Comparison of ENCODE assay signal across 16 mouse cellular contexts in genomic region chr1:43877233-43877632, GRCm38 (mm10). TPM values are rescaled to one million over a fixed set of nuclear protein-coding genes. Genes with fewer than 3 reads are reported as not detected.
DNase-seq lines count a peak whose midpoint lies in the region; ATAC-seq and TF ChIP-seq lines count a peak whose summit lies in the region.
"Had no signal": no experiment of that assay in that cellular context is flagged by ENCODE, and none has a peak within 500 bp of the region (broad histone marks: within the 10 kb centered on the region; RNA-seq: fewer than 3 reads in every experiment).

No protein-coding gene starts in this region.

- WGBS in forebrain, embryonic 15.5 days: 74% methylated on average over 6 of the region's 6 CpGs
- WGBS in forebrain, embryonic 10.5 days: 90% methylated on average over 6 of the region's 6 CpGs
- WGBS in hindbrain, embryonic 13.5 days: 90% methylated on average over 6 of the region's 6 CpGs

- no peak for DNase-seq in forebrain, embryonic 10.5 days (ENCODE audit: extremely low spot score, low spot score)
- peak; percentile 23 for DNase-seq in brain, embryonic 14.5 days (ENCODE audit: low read depth)
- DNase-seq in cerebellum, postnatal 25 days: peak; percentile 38 to 54
- DNase-seq in left cerebral cortex, adult 18-20 months (ENCODE audit: low spot score in 2 of 2): peak; percentile 39 to 71
- no peak for DNase-seq in retina, postnatal 1 day
- DNase-seq: lung, postnatal 36 days; midbrain, embryonic 14.5 days had no signal

- H3K36me3 ChIP-seq in forebrain, embryonic 15.5 days: no peaks in the 10 kb centered on the region
- no peaks in the 10 kb centered on the region for H3K36me3 ChIP-seq in forebrain, embryonic 10.5 days (replicated peaks)
- H3K36me3 ChIP-seq in hindbrain, embryonic 13.5 days: no peaks in the 10 kb centered on the region
- H3K36me3 ChIP-seq: heart, embryonic 15.5 days; limb, embryonic 10.5 days; neural tube, embryonic 13.5 days had no signal

- no peak for TF ChIP-seq CTCF in brain, embryonic 14.5 days (IDR thresholded peaks at IDR 0.05; ENCODE audit: borderline replicate concordance, extremely low read depth, insufficient read depth, insufficient read length)

- H3K27ac ChIP-seq in forebrain, embryonic 15.5 days (replicated peaks): no peak overlapping the region
- H3K27ac ChIP-seq in forebrain, embryonic 10.5 days: no peak overlapping the region
- no peak overlapping the region for H3K27ac ChIP-seq in hindbrain, embryonic 13.5 days
- H3K27ac ChIP-seq: heart, embryonic 15.5 days; limb, embryonic 10.5 days; liver, embryonic 14.5 days; neural tube, embryonic 13.5 days; stomach, postnatal 0 days had no signal

- H3K9me3 ChIP-seq in forebrain, embryonic 15.5 days: no peaks in the 10 kb centered on the region
- no peaks in the 10 kb centered on the region for H3K9me3 ChIP-seq in forebrain, embryonic 10.5 days
- no peaks in the 10 kb centered on the region for H3K9me3 ChIP-seq in hindbrain, embryonic 13.5 days
- H3K9me3 ChIP-seq: heart, embryonic 15.5 days; limb, embryonic 10.5 days; neural tube, embryonic 13.5 days had no signal

- H3K4me2 ChIP-seq in forebrain, embryonic 15.5 days (replicated peaks): no peak overlapping the region
- H3K4me2 ChIP-seq in hindbrain, embryonic 13.5 days: no peak overlapping the region
- H3K4me2 ChIP-seq: heart, embryonic 15.5 days; neural tube, embryonic 13.5 days had no signal

- no peaks in the 10 kb centered on the region for H3K27me3 ChIP-seq in forebrain, embryonic 15.5 days
- no peaks in the 10 kb centered on the region for H3K27me3 ChIP-seq in forebrain, embryonic 10.5 days (ENCODE audit: poor library complexity, severe bottlenecking)
- H3K27me3 ChIP-seq in hindbrain, embryonic 13.5 days: no peaks in the 10 kb centered on the region
- H3K27me3 ChIP-seq: heart, embryonic 15.5 days; neural tube, embryonic 13.5 days had no signal

- H3K4me3 ChIP-seq in forebrain, embryonic 15.5 days: no peak overlapping the region
- no peak overlapping the region for H3K4me3 ChIP-seq in forebrain, embryonic 10.5 days
- H3K4me3 ChIP-seq in hindbrain, embryonic 13.5 days: no peak overlapping the region
- H3K4me3 ChIP-seq: heart, embryonic 15.5 days; limb, embryonic 10.5 days; neural tube, embryonic 13.5 days had no signal

- peak; percentile 58 for ATAC-seq in forebrain, embryonic 15.5 days (replicated peaks)
- ATAC-seq in hindbrain, embryonic 13.5 days (ENCODE audit: low FRiP score): no peak
- ATAC-seq in megakaryocyte, adult 5-6 weeks (ENCODE audit: poor library complexity, severe bottlenecking): no peak
- ATAC-seq: hindbrain, embryonic 16.5 days had no signal

- no peak for TF ChIP-seq POLR2A in brain, embryonic 14.5 days (IDR thresholded peaks at IDR 0.05; ENCODE audit: borderline replicate concordance, extremely low read depth, insufficient read depth, insufficient read length, poor library complexity, severe bottlenecking)

- H3K4me1 ChIP-seq in forebrain, embryonic 15.5 days: no peaks in the 10 kb centered on the region
- H3K4me1 ChIP-seq in forebrain, embryonic 10.5 days: peaks cover 3% of the 10 kb centered on the region
- peaks cover 3% of the 10 kb centered on the region for H3K4me1 ChIP-seq in hindbrain, embryonic 13.5 days (replicated peaks)
- H3K4me1 ChIP-seq: heart, embryonic 15.5 days; neural tube, embryonic 13.5 days had no signal

- no peak overlapping the region for H3K9ac ChIP-seq in forebrain, embryonic 15.5 days (replicated peaks)
- no peak overlapping the region for H3K9ac ChIP-seq in hindbrain, embryonic 13.5 days
- H3K9ac ChIP-seq: heart, embryonic 15.5 days; liver, embryonic 14.5 days; neural tube, embryonic 13.5 days had no signal

RNA-seq across cellular contexts. Expression of gene Uxs1, which starts 49.6 kb away (rescaled TPM):
- polyA plus RNA-seq in forebrain, embryonic 15.5 days (2015; fragmentation: Nextera tagmentation; extraction: Ambion mirVana): 17.7 and 17.9 TPM in 2 replicates
- polyA plus RNA-seq in forebrain, embryonic 10.5 days (2016; fragmentation: Nextera tagmentation; extraction: Ambion mirVana): 20.3 and 21.7 TPM in 2 replicates
- polyA plus RNA-seq in brain, embryonic 14.5 days (2012; rRNA removed): 21.3 and 22.1 TPM in 2 replicates
- 10 to 100 TPM; 56.9 to 59.0 TPM for total RNA-seq in left cerebral cortex, adult 18-20 months (2021)
- 18.8 and 20.1 TPM in 2 replicates for polyA plus RNA-seq in hindbrain, embryonic 13.5 days (2015; fragmentation: Nextera tagmentation; extraction: Ambion mirVana)
- 26.5 and 41.8 TPM in 2 replicates for total RNA-seq in megakaryocyte, adult 5-6 weeks (2015)
- 43.4 and 51.6 TPM in 2 replicates for total RNA-seq in megakaryocyte, adult 5-6 weeks (2017)

RNA-seq across cellular contexts. Expression of gene Tpp2, which starts 56.2 kb away (rescaled TPM):
- 55.4 and 61.2 TPM in 2 replicates for polyA plus RNA-seq in forebrain, embryonic 15.5 days (2015; fragmentation: Nextera tagmentation; extraction: Ambion mirVana)
- 68.9 and 74.9 TPM in 2 replicates for polyA plus RNA-seq in forebrain, embryonic 10.5 days (2016; fragmentation: Nextera tagmentation; extraction: Ambion mirVana)
- 23.4 and 31.9 TPM in 2 replicates for polyA plus RNA-seq in brain, embryonic 14.5 days (2012; rRNA removed)
- 10 to 100 TPM; 44.4 to 46.8 TPM for total RNA-seq in left cerebral cortex, adult 18-20 months (2021)
- 66.2 and 66.4 TPM in 2 replicates for polyA plus RNA-seq in hindbrain, embryonic 13.5 days (2015; fragmentation: Nextera tagmentation; extraction: Ambion mirVana)
- total RNA-seq in megakaryocyte, adult 5-6 weeks (2015): 69.7 and 80.3 TPM in 2 replicates
- total RNA-seq in megakaryocyte, adult 5-6 weeks (2017): 77.1 and 84.2 TPM in 2 replicates

Comparison
In these comparisons a context has a peak if more than half of its experiments do, and no peak if none do; other contexts are left out.
1. DNase-seq: peak in brain, embryonic 14.5 days (single experiment), cerebellum, postnatal 25 days (2 of 2) and left cerebral cortex, adult 18-20 months (2 of 2); none in forebrain, embryonic 10.5 days (single experiment) and retina, postnatal 1 day (single experiment).